Mouse (Mus musculus) ES-E14 (cell line): Measurements from ENCODE around the gene Chp2.

Source experiments
- CHD2 ChIP-seq: IDR thresholded peaks from 2 replicates; pipeline ENCODE4 v1.6.1; 2014; ENCODE audit warnings: mild to moderate bottlenecking, low read depth, low read length, inconsistent platforms
- HCFC1 ChIP-seq: IDR thresholded peaks from 2 replicates; pipeline ENCODE4 v1.6.1; 2012; ENCODE audit warnings: low read length, inconsistent platforms, borderline replicate concordance; ENCODE audit not compliant: insufficient read depth
- MAFK ChIP-seq: IDR thresholded peaks from 2 replicates; pipeline ENCODE4 v1.6.1; 2014; ENCODE audit warnings: mild to moderate bottlenecking, low read depth, low read length, inconsistent platforms; ENCODE audit not compliant: insufficient read depth
- ZC3H11A ChIP-seq: IDR thresholded peaks from 2 replicates; pipeline ENCODE4 v1.6.1; 2012; ENCODE audit warnings: low read depth, mild to moderate bottlenecking, inconsistent platforms, low read length, borderline replicate concordance
- ZNF384 ChIP-seq: IDR thresholded peaks from 2 replicates; pipeline ENCODE4 v1.6.1; 2012; ENCODE audit warnings: low read depth, low read length, inconsistent platforms

DNA sequence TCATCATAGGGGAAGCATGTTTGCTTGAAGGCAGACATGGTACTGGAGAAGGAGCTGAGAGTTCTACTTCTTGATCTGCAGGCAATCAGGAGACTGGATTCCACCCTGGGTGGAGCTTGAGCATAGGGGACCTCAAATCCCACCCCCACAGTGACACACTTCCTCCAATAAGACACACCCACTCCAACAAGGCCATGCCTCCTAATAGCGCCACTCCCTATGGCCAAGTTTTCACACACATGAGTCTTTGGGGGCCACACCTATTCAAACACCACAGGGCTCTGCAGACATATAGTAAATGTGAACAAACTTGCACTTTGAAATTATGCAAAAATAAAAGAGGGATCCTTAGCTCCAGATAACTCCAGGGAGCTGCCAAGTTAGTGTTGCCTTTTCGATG lies 19.6 kb downstream of the Chp2 start:
- TF ChIP-seq CHD2 (no peak), ZC3H11A (no peak), HCFC1 (no peak), MAFK (no peak), ZNF384 (no peak)
